Mouse (Mus musculus) thymus, postnatal 36 days (tissue): ENCODE measurements around the gene Map3k20.

Experiments
- DNase-seq, 2 experiments: peaks; one replicate each; pipeline ENCODE4 v3.0.0; 2022; ENCODE audit warnings: mixed read lengths in 2 of 2

Map3k20 gene

DNA sequence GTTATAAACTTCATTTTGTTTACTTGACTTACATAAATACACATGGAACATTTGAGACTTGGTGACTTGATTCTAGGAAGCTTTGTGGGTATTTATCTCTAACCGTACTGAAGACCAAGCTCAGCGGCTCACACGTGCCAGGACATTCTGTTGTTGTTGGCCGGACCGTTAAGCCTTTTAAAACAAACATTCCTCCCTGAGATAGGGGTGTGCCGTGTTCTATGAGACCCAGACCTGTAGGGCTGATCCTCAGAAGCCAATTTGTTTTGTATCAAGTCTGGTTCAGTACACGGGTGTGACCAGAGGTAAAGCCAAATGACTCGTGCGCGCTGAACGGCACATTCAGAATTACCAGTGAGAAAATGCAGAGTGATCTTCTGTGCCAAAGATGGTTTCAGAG, 97.9 kb downstream of the Map3k20 start:
- DNase-seq, result no peak

DNA sequence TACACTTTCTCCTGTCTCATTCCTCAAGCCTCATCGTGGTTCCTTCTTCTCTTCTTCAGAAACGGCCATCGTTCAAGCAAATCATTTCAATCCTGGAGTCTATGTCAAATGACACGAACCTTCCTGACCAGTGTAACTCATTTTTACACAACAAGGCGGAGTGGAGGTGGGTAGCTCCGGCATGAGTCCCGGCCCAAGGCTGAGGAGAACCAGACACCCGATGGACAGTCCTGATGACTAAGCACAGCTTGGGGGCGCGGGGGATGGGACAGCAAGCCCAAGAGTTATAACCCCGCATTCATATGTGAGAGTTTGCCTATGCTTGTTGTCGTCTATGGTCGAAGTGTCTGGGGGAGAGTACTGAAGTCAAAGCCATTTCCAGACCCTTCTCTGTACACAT, 104.0 kb downstream of the Map3k20 start:
- DNase-seq, result no peak

DNA sequence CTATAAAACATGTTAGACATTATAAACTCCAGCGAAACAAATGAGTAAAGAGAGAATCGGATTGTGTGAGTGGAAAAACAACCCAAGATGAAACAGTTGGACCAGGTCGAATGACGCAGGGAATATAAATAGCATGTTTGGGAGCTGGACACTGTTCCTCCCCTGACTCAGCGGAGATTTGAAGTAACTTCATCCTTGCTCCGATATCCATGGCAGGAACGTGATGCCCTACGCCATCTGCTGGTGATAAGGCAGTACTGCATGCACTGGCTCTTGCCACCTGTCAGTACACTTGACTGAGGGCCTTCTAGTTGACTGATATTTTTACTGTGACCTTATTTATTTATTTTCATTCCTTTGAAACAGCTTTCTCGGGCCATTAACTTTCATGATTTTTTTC, 104.5 kb downstream of the Map3k20 start:
- peak; percentile 84 for DNase-seq

DNA sequence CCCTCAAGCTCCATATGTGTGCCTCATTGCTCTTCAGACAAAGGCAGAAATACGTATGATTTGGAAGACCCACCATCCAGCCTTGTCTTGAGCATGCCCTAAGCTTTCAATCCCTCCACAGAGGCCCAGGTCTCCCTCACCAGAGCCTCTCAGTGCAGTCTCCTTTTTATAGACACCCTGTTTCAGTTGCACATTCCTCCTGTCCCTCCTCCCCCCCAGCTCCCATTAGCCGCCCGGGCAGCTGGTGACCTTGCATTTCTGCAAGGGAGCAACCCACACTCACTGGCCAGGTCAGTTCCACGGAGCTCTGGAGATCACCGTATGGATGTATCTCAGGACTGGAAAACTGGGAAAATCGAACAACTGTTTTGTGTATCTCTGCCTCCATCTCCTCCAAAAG, 105.0 kb downstream of the Map3k20 start:
- no peak for DNase-seq

DNA sequence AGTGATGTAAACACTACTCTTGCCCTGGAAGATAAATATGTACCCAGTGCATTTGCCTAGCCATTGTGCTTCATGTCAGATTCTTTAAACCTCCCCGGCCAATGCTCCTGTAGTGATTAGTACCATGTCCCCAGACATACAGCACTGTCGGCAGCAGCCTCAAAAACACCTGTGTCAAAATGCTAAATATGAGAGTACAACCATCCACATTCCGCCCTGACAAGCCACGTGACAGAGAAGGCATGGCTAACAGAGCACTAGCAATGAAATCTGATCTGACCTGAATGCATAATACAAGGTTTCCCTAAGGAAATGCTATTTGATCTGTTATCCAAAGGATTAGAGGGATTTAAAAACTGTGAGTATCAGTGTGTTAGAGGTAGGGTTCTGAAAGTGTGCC, 105.6 kb downstream of the Map3k20 start:
- no peak for DNase-seq

DNA sequence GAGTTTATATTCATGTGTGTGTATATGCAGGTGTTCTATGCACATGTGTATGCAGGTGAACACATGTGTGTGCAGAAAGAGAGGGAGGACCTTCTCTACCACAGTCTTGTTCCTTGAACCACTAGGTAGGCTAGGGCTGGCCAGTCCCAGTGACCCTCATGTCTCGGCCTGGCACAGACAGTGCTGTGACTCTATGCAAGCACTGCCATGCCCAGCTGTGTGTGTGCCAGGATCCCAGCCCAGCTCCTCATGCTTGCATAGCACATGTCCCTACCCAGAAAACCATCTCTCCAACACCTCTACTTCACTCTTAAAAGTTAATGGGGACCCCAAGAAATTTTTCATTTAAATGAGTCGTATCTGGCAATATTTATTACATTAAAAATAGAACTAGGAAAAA, 106.3 kb downstream of the Map3k20 start:
- no peak for DNase-seq

DNA sequence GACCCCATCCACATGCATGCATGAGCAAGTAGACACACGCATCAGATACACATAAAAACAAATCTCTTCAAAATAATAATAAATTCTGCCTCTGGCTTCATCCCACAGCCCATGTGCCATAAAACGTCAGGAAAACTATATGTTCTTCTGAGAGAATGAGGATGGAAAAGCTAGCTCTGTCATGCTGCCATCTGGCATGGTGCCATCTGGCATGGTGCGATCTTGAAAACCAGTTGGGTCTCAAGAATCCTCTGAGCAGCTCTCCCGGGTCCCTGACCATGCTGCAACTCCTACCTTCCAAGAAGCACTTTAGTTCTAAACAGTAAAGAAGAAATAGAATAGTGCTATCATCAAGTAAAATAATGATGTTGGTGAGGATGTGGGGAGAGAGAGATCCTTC, 106.9 kb downstream of the Map3k20 start:
- no peak for DNase-seq

- DNase-seq, result peak; percentile 58 to 63
Observed at GRCm38 (mm10) chr2:72396934-72397333, 111.5 kb downstream of the Map3k20 start.

DNA sequence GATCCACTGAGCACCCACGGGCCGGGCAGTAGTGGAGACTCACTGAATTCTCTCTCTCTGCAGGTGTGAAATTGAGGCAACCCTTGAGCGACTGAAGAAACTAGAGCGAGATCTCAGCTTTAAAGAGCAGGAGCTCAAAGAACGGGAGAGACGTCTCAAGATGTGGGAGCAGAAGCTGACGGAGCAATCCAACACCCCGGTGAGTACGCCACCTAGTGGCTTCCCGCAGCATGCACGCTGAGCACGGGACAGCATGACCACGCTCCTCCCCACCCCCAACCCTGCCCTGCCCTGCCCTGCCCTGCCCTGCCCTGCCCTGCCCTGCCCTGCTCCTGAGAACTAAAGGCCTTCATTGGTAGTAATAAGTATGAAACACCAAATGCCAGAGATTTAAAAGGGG, 112.8 kb downstream of the Map3k20 start:
- DNase-seq, result peak; percentile 88 to 90

- peak; percentile 69 to 84 for DNase-seq
Observed at GRCm38 (mm10) chr2:72399469-72400195, 114.2 kb downstream of the Map3k20 start.

DNA sequence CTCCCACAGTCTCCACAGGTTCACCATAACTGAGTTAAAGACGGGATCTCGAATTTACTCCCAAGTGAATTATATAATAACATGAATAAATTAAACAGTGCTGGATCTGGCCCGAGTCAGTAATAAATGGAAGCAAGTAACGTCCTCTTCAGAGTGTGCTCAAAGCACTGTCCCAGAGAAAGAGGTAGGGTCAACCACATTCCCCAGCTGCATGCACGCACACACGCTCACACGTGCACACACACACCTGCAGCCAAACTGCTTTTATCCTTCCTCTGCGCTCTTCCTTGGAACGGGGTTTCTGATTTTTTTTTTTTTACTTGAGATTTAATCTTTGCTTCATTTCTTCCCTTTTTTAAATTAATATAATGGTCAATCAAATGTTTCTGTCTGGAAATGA, 115.9 kb downstream of the Map3k20 start:
- peak; percentile 45 to 68 for DNase-seq

GRCm38 (mm10) chr2:72405621-72406555, 120.5 kb downstream of the Map3k20 start:
- peak; percentile 59 to 77 for DNase-seq

- DNase-seq, result peak; percentile 68 to 76
Observed at GRCm38 (mm10) chr2:72406701-72407100, 121.3 kb downstream of the Map3k20 start.

DNA sequence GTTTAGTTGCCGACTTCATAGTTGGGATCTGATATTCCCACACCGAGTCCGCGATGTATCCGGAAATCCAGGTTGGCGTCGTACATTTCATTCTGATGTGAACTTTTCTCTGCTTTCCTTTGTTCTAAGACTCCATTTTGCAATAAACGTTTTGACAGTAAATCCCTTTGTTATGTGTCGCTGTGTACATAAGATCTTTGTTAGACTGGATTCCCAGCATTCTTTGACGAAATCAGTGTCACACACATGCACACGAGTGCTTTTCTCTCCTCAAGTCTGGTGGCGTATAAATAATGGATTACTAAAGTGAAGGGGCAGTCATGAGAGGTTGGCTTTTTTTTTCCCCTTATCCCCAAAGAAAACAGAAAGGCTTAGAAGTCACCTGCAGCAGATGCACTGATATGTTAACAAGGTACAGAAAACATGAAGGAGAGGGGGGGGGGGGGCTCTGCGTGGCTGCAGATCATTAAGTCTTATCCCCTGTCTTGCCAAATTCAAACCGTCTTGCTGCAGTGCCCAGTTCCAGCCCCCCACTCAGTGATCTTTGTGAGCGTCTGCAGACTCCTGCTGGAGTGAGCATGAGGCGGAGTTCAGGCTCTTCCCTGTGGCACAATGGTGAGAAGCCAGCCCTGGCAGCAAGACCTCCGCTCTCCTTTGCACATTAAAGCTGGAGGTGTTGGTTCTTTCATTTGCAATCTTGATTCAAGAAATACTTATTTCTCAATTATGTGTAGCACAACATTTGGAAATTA, 122.1 kb downstream of the Map3k20 start:
- no peak for DNase-seq

- no peak for DNase-seq
Observed at GRCm38 (mm10) chr2:72409968-72410367, 124.5 kb downstream of the Map3k20 start.

DNA sequence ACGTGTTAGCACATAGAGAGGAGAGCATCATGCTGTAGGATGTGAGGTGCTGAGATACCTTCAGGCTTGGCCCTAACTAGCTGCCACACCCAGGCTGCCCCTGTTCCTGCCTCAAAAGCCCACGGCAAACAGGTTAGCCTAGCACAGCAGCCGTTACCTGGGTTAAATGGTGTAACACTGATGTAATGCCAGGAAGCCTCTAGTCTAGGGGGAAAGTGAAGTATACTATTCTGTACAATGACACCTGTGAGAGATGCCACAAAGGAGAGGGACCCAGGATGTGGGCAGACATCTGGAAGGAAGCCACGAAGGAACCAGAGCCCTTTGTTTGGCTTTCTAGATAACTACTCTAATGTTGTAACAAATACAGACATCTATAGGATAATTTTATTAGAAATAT, 126.8 kb downstream of the Map3k20 start:
- peak; percentile 66 to 78 for DNase-seq

GRCm38 (mm10) chr2:72415416-72415815, 130.0 kb downstream of the Map3k20 start:
- DNase-seq, result peak; percentile 66 to 69

DNA sequence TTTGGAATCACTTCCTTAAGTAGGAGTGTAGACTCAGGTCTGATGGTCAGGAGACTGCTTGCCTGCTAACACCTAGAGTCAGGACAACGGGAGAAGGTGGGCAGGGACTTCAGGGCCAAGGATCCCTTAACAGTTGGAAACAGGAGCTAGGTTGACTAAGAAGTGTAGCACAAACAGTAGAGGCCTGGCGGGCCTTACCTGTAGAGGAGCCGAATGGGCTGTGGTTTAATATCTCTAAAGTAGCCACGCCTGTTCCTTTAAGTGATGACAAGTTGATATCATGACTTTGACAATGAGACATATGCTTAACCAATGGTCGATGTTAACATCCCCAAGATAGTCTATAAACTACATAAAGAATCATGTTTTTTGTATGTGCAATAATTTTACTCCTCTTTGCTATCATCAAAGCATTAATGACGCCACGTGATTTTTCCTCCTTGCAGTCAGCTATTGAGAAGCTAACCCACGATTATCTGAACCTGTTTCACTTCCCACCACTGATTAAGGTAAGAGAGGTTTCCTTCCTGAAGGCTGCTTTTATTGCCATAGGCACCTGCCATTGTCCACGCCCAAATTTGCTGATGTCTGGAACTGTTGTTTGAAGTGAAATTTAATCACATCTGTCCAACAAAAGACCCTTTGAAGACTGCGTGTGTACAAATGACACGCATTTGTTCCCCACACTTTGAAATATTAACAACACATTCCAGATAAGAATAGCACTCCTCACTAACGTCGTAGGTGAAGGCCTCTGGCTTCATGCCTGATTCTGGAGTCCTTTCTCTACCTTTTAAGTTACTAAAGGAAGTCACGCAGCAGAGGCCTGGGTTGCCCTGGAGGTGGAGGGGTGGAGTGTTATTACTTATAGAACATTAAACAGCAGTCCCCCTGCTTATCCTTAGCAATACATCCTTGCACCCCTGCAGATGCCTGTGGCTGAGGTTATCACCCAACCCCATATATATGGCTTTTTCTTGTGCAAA, 131.0 kb downstream of the Map3k20 start:
- no peak for DNase-seq

- no peak for DNase-seq
Observed at GRCm38 (mm10) chr2:72420561-72420960, 135.1 kb downstream of the Map3k20 start.

GRCm38 (mm10) chr2:72424656-72425055, 139.2 kb downstream of the Map3k20 start:
- DNase-seq, result no peak

DNA sequence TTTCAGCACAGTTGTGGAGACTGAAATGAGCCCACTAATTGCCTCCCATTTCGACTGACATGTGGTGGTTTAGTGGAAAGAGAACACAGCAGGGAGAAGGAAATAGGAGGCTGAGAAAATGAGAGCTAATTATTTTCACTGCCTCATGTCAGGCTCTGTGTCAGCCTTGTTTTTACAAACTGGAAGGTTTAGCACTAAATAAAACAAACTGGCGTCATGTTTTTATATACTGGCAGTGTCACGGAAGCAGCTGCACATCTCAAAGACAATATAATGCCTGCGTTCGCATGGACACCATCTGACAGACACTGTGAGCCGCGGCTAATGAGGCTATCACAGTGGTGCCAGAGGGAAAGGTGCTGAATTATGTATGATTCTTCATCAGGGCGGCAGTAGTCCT, 141.3 kb downstream of the Map3k20 start:
- no peak for DNase-seq

- DNase-seq, result no peak
Observed at GRCm38 (mm10) chr2:72427288-72427687, 141.9 kb downstream of the Map3k20 start.
